Comparison of ENCODE assay signal across 24 mouse cellular contexts in genomic region chr7:122322038-122322690, GRCm38 (mm10). TPM values are rescaled to one million over a fixed set of nuclear protein-coding genes. Genes with fewer than 3 reads are reported as not detected.
DNase-seq lines count a peak whose midpoint lies in the region; TF ChIP-seq lines count a peak whose summit lies in the region.
"Had no signal": no experiment of that assay in that cellular context is flagged by ENCODE, and none has a peak within 500 bp of the region (broad histone marks: within the 10 kb centered on the region; RNA-seq: fewer than 3 reads in every experiment).

No protein-coding gene starts in this region.

- DNase-seq in adrenal gland, adult 2 months: peak; percentile 5
- no peak for DNase-seq in adrenal gland, adult 18-20 months (ENCODE audit: low spot score in 2 of 2)
- DNase-seq in CH12.LX (ENCODE audit: extremely low read depth): no peak
- DNase-seq in cerebellum, adult 8-10 months: peak; percentile 68
- DNase-seq in cerebellum, postnatal 36 days: peak; percentile 75 to 76
- DNase-seq in right cerebral cortex, postnatal 4 days: no peak
- no peak for DNase-seq in spleen, adult 18-20 months
- no peak for DNase-seq in kidney, adult 8-10 months
- DNase-seq: embryo, embryonic 11 days; gastrocnemius, postnatal 36 days; heart, postnatal 36 days; kidney, postnatal 25 days; liver, embryonic 13.5 days; lung, adult 2 months; lung, postnatal 14 days; right cerebral cortex, adult 18-20 months; thymus, postnatal 14 days had no signal

- no peak overlapping the region for H3K4me2 ChIP-seq in CH12.LX (ENCODE audit: insufficient read depth, low read depth, poor library complexity, severe bottlenecking)
- H3K4me2 ChIP-seq: embryonic facial prominence, embryonic 13.5 days; forebrain, embryonic 12.5 days; liver, embryonic 13.5 days; midbrain, embryonic 13.5 days; neural tube, embryonic 12.5 days had no signal

- peaks cover 13% of the 10 kb centered on the region for H3K9me3 ChIP-seq in CH12.LX (replicated peaks; ENCODE audit: low read length)
- H3K9me3 ChIP-seq: embryonic facial prominence, embryonic 13.5 days; forebrain, embryonic 12.5 days; liver, embryonic 13.5 days; midbrain, embryonic 13.5 days; neural tube, embryonic 12.5 days had no signal

- no peak for TF ChIP-seq EP300 in CH12.LX (IDR thresholded peaks at IDR 0.05; ENCODE audit: low read length)

- no peak for TF ChIP-seq POLR2A in CH12.LX (IDR thresholded peaks at IDR 0.05; ENCODE audit: low read depth, low read length)

- no peak for TF ChIP-seq CTCF in CH12.LX (conservative IDR thresholded peaks at IDR 0.05 in 1 of 2, IDR thresholded peaks at IDR 0.05 in 1 of 2; ENCODE audit: low read depth in 2 of 2, low read length in 2 of 2)

- no peak overlapping the region for H3K9ac ChIP-seq in CH12.LX (ENCODE audit: insufficient read depth, low read depth)
- H3K9ac ChIP-seq: embryonic facial prominence, embryonic 13.5 days; forebrain, embryonic 12.5 days; liver, embryonic 13.5 days; midbrain, embryonic 13.5 days; neural tube, embryonic 12.5 days had no signal

- TF ChIP-seq RAD21 in CH12.LX (IDR thresholded peaks at IDR 0.05; ENCODE audit: low read depth, low read length): no peak

- H3K36me3 ChIP-seq in CH12.LX (replicated peaks in 1 of 2; ENCODE audit: control insufficient read depth in 1 of 2, insufficient read depth in 1 of 2, low read length in 1 of 2): peaks cover 14 to 70% of the 10 kb centered on the region in 2 experiments
- H3K36me3 ChIP-seq: embryonic facial prominence, embryonic 13.5 days; forebrain, embryonic 12.5 days; liver, embryonic 13.5 days; midbrain, embryonic 13.5 days; neural tube, embryonic 12.5 days had no signal

- H3K27ac ChIP-seq in CH12.LX (ENCODE audit: insufficient read depth, low read depth): peak overlapping the region; percentile 90
- H3K27ac ChIP-seq: embryonic facial prominence, embryonic 13.5 days; forebrain, embryonic 12.5 days; hindbrain, postnatal 0 days; liver, embryonic 13.5 days; midbrain, embryonic 13.5 days; neural tube, embryonic 12.5 days had no signal

- peaks cover 58 to 93% of the 10 kb centered on the region in 2 experiments for H3K4me1 ChIP-seq in CH12.LX (ENCODE audit: control insufficient read depth in 1 of 2, insufficient read depth in 2 of 2)
- H3K4me1 ChIP-seq: embryonic facial prominence, embryonic 13.5 days; forebrain, embryonic 12.5 days; liver, embryonic 13.5 days; midbrain, embryonic 13.5 days; neural tube, embryonic 12.5 days had no signal

- no peak overlapping the region for H3K4me3 ChIP-seq in CH12.LX (replicated peaks in 1 of 3; ENCODE audit: low read depth in 2 of 3, low read length in 2 of 3, poor library complexity in 1 of 3)
- H3K4me3 ChIP-seq: embryonic facial prominence, embryonic 13.5 days; erythroblast, embryonic 14.5 days; forebrain, embryonic 12.5 days; liver, embryonic 13.5 days; megakaryocyte, embryonic 14.5 days; midbrain, embryonic 13.5 days; neural tube, embryonic 12.5 days had no signal

- H3K27me3 ChIP-seq in CH12.LX (replicated peaks): no peaks in the 10 kb centered on the region
- H3K27me3 ChIP-seq: embryonic facial prominence, embryonic 13.5 days; forebrain, embryonic 12.5 days; liver, embryonic 13.5 days; megakaryocyte, embryonic 14.5 days; midbrain, embryonic 13.5 days; neural tube, embryonic 12.5 days had no signal

- dilution Hi-C loops in CH12.LX (cut with MboI; ENCODE audit: extremely low pct_ligation_motif_present, extremely low pct_unique_long_range_greater_than_20kb, low sequenced_read_pairs): no loop called here

- in situ Hi-C loops in CH12.LX (cut with MboI; ENCODE audit: low pct_ligation_motif_present, low pct_unique_long_range_greater_than_20kb, low sequenced_read_pairs): no loop called here

- H3K79me2 ChIP-seq in CH12.LX (replicated peaks; ENCODE audit: control insufficient read depth, extremely low read depth, insufficient read depth, poor library complexity, severe bottlenecking): peaks cover 88% of the 10 kb centered on the region

TF ChIP-seq in CH12.LX, 34 proteins besides CTCF, POLR2A, EP300 and RAD21:
- TF ChIP-seq NRF1 (IDR thresholded peaks at IDR 0.05; ENCODE audit: low read depth, low read length) (no peak), MXI1 (IDR thresholded peaks at IDR 0.05; ENCODE audit: low read depth, low read length) (no peak), TCF12 (IDR thresholded peaks at IDR 0.05; ENCODE audit: low read depth, low read length) (no peak), ZKSCAN1 (IDR thresholded peaks at IDR 0.05; ENCODE audit: borderline replicate concordance, low read depth, low read length) (no peak), POLR2AphosphoS2 (IDR thresholded peaks at IDR 0.05; ENCODE audit: low read depth, low read length) (no peak), PAX5 (IDR thresholded peaks at IDR 0.05; ENCODE audit: low read length) (no peak), ELF1 (IDR thresholded peaks at IDR 0.05; ENCODE audit: low read depth, low read length) (no peak), UBTF (IDR thresholded peaks at IDR 0.05; ENCODE audit: low read depth, low read length) (no peak), USF2 (conservative IDR thresholded peaks at IDR 0.05; ENCODE audit: low read depth, low read length) (no peak)

RNA-seq across cellular contexts. Expression of gene Prkcb, which starts 33.6 kb away (rescaled TPM):
- 10 to 100 TPM; 13.2 to 21.3 TPM for total RNA-seq in adrenal gland, adult 2 months (2021)
- polyA plus RNA-seq in adrenal gland, adult 2 months (2012; rRNA removed): 5.0 and 5.1 TPM in 2 replicates
- 10 to 100 TPM; 12.4 to 18.9 TPM for total RNA-seq in adrenal gland, adult 18-20 months (2021)
- total RNA-seq in CH12.LX (2012; rRNA removed) (270 and 337 TPM in 2 replicates), CH12.LX (2014; rRNA removed) (289 and 323 TPM in 2 replicates)
- 381 and 463 TPM in 2 replicates for polyA plus RNA-seq in CH12.LX (2012; ENCODE audit: insufficient read length, low read depth)
- polyA plus RNA-seq: erythroblast, embryonic 14.5 days had no signal

Comparison
In these comparisons a context has a peak if more than half of its experiments do, and no peak if none do; other contexts are left out.
1. DNase-seq: peak in adrenal gland, adult 2 months (single experiment), cerebellum, adult 8-10 months (single experiment) and cerebellum, postnatal 36 days (2 of 2); none in adrenal gland, adult 18-20 months (0 of 2), CH12.LX (single experiment), right cerebral cortex, postnatal 4 days (single experiment), spleen, adult 18-20 months (0 of 2) and kidney, adult 8-10 months (0 of 2).
2. RNA of gene Prkcb, which starts 33.6 kb away (total RNA-seq): 270 to 337 TPM in CH12.LX; 13.2 to 21.3 TPM in adrenal gland, adult 2 months and 12.4 to 18.9 TPM in adrenal gland, adult 18-20 months; every median in the first group is over 10 times any median in the second.